ENCODE assay signal across 8 mouse cellular contexts in genomic region chr17:32890852-32891238, GRCm38 (mm10). TPM values are rescaled to one million over a fixed set of nuclear protein-coding genes. Genes with fewer than 3 reads are reported as not detected.
DNase-seq lines count a peak whose midpoint lies in the region; ATAC-seq and TF ChIP-seq lines count a peak whose summit lies in the region.

No protein-coding gene starts in this region.

- peak overlapping the region; percentile 66 for H3K4me2 ChIP-seq in kidney, embryonic 14.5 days (replicated peaks; ENCODE audit: low read depth, low read length)
- peak overlapping the region; percentile 89 for H3K4me2 ChIP-seq in hindbrain, postnatal 0 days (ENCODE audit: low read depth, low read length)
- H3K4me2 ChIP-seq in midbrain, embryonic 14.5 days (ENCODE audit: low read length), result peak overlapping the region; percentile 84

- H3K9ac ChIP-seq in kidney, embryonic 14.5 days (ENCODE audit: low read depth, low read length), result peak overlapping the region; percentile 73
- H3K9ac ChIP-seq in hindbrain, postnatal 0 days (replicated peaks; ENCODE audit: low read length), result peak overlapping the region; percentile 72
- peak overlapping the region; percentile 74 for H3K9ac ChIP-seq in midbrain, embryonic 14.5 days (replicated peaks; ENCODE audit: low read length)

- no peak for DNase-seq in kidney, postnatal 4 days
- DNase-seq in hindbrain, postnatal 0 days (ENCODE audit: low spot score), result no peak
- DNase-seq in midbrain, embryonic 14.5 days, result no peak
- no peak for DNase-seq in adrenal gland, adult 18-20 months (ENCODE audit: low spot score in 2 of 2)
- no peak for DNase-seq in cerebellum, adult 8-10 months
- no peak for DNase-seq in thymus, postnatal 25 days

- no peaks in the 10 kb centered on the region for H3K27me3 ChIP-seq in kidney, embryonic 14.5 days (ENCODE audit: control insufficient read depth, insufficient read depth, low read length)
- H3K27me3 ChIP-seq in hindbrain, postnatal 0 days (ENCODE audit: insufficient read depth, low read length), result no peaks in the 10 kb centered on the region
- H3K27me3 ChIP-seq in midbrain, embryonic 14.5 days (ENCODE audit: control insufficient read depth, insufficient read depth, low read length), result no peaks in the 10 kb centered on the region

- H3K27ac ChIP-seq in kidney, embryonic 14.5 days (ENCODE audit: low read depth, low read length), result peak overlapping the region; percentile 71
- no peak overlapping the region for H3K27ac ChIP-seq in cortical plate, adult 2 months (ENCODE audit: insufficient read depth, low read length)
- H3K27ac ChIP-seq in hindbrain, postnatal 0 days, result peak overlapping the region; percentile 87
- peak overlapping the region; percentile 83 for H3K27ac ChIP-seq in midbrain, embryonic 14.5 days (replicated peaks; ENCODE audit: low read depth, low read length)

- H3K4me3 ChIP-seq in kidney, embryonic 14.5 days (ENCODE audit: low read length), result peak overlapping the region; percentile 65
- peak overlapping the region; percentile 79 for H3K4me3 ChIP-seq in cortical plate, adult 2 months (ENCODE audit: insufficient read depth, low read length)
- H3K4me3 ChIP-seq in hindbrain, postnatal 0 days (ENCODE audit: low read length), result peak overlapping the region; percentile 69
- peak overlapping the region; percentile 76 for H3K4me3 ChIP-seq in midbrain, embryonic 14.5 days (replicated peaks; ENCODE audit: low read depth, low read length)

- no peak for TF ChIP-seq POLR2A in cortical plate, adult 2 months (IDR thresholded peaks at IDR 0.05; ENCODE audit: extremely low read depth, insufficient read depth, low read length)

- H3K9me3 ChIP-seq in kidney, embryonic 14.5 days (ENCODE audit: control insufficient read depth, low read length), result no peaks in the 10 kb centered on the region
- H3K9me3 ChIP-seq in hindbrain, postnatal 0 days (ENCODE audit: low read length), result no peaks in the 10 kb centered on the region
- H3K9me3 ChIP-seq in midbrain, embryonic 14.5 days (ENCODE audit: control insufficient read depth, low read length), result no peaks in the 10 kb centered on the region

- no peaks in the 10 kb centered on the region; the same call in 1 of the 2 replicates for H3K36me3 ChIP-seq in kidney, embryonic 14.5 days (ENCODE audit: control insufficient read depth, insufficient read depth, low read length)
- H3K36me3 ChIP-seq in hindbrain, postnatal 0 days (ENCODE audit: insufficient read depth, low read length), result no peaks in the 10 kb centered on the region
- H3K36me3 ChIP-seq in midbrain, embryonic 14.5 days (ENCODE audit: control insufficient read depth, insufficient read depth, low read length), result no peaks in the 10 kb centered on the region

- H3K4me1 ChIP-seq in kidney, embryonic 14.5 days (ENCODE audit: control insufficient read depth, insufficient read depth, low read length), result peaks cover 6% of the 10 kb centered on the region; the same call in 1 of the 2 replicates
- peaks cover 5% of the 10 kb centered on the region for H3K4me1 ChIP-seq in cortical plate, adult 2 months (ENCODE audit: control insufficient read depth, insufficient read depth, low read length)
- H3K4me1 ChIP-seq in hindbrain, postnatal 0 days (ENCODE audit: insufficient read depth, low read length), result peaks cover 13% of the 10 kb centered on the region
- peaks cover 11% of the 10 kb centered on the region for H3K4me1 ChIP-seq in midbrain, embryonic 14.5 days (ENCODE audit: control insufficient read depth, insufficient read depth, low read length)

- peak; percentile 51 for ATAC-seq in kidney, embryonic 14.5 days (ENCODE audit: low FRiP score, low TSS enrichment)
- peak; percentile 60 for ATAC-seq in hindbrain, postnatal 0 days
- ATAC-seq in midbrain, embryonic 14.5 days (ENCODE audit: low FRiP score, low TSS enrichment), result no peak; the same call in 1 of the 2 replicates

- 2% methylated on average over 11 of the region's 11 CpGs for WGBS in kidney, embryonic 14.5 days
- 3% methylated on average over 11 of the region's 11 CpGs for WGBS in hindbrain, postnatal 0 days
- WGBS in midbrain, embryonic 14.5 days, result 5% methylated on average over 11 of the region's 11 CpGs

- no peak for TF ChIP-seq CTCF in cortical plate, adult 2 months (IDR thresholded peaks at IDR 0.05; ENCODE audit: extremely low read depth, insufficient read depth, low read length)
- TF ChIP-seq CTCF in hindbrain, postnatal 0 days (IDR thresholded peaks at IDR 0.05; ENCODE audit: low read depth), result no peak

RNA-seq across cellular contexts. Expression of gene Zfp870, which starts 0.6 kb away (rescaled TPM):
- 5.8 and 8.9 TPM in 2 replicates for polyA plus RNA-seq in kidney, embryonic 14.5 days (2014; fragmentation: Nextera tagmentation; extraction: Ambion mirVana)
- polyA plus RNA-seq in cortical plate, adult 2 months (2012; rRNA removed), result 5.2 and 5.5 TPM in 2 replicates
- total RNA-seq in hindbrain, postnatal 0 days (2014; rRNA removed), result 5.9 and 6.4 TPM in 2 replicates
- 4.8 and 5.0 TPM in 2 replicates for polyA plus RNA-seq in hindbrain, postnatal 0 days (2015; fragmentation: Nextera tagmentation; extraction: Ambion mirVana)
- 6.1 and 11.1 TPM in 2 replicates for polyA plus RNA-seq in midbrain, embryonic 14.5 days (2014; fragmentation: Nextera tagmentation; extraction: Ambion mirVana)
- 10 to 100 TPM in 1 of 2 experiments, 1 to 10 TPM in 1; 8.4 to 11.3 TPM for total RNA-seq in adrenal gland, adult 18-20 months (2021)

RNA-seq across cellular contexts. Expression of gene Cyp4f14, which starts 26.3 kb away (rescaled TPM):
- 0.09 TPM in 1 of 2 replicates, not detected in the other for polyA plus RNA-seq in kidney, embryonic 14.5 days (2014; fragmentation: Nextera tagmentation; extraction: Ambion mirVana)
- 17.0 and 18.6 TPM in 2 replicates for polyA plus RNA-seq in cortical plate, adult 2 months (2012; rRNA removed)
- 0.78 and 1.3 TPM in 2 replicates for total RNA-seq in hindbrain, postnatal 0 days (2014; rRNA removed)
- 0.64 and 0.88 TPM in 2 replicates for polyA plus RNA-seq in hindbrain, postnatal 0 days (2015; fragmentation: Nextera tagmentation; extraction: Ambion mirVana)
- polyA plus RNA-seq in midbrain, embryonic 14.5 days (2014; fragmentation: Nextera tagmentation; extraction: Ambion mirVana), result not detected in 2 replicates
- 1 to 10 TPM; 6.8 to 9.7 TPM for total RNA-seq in adrenal gland, adult 18-20 months (2021)

RNA-seq across cellular contexts. Expression of gene Cyp4f13, which starts 56.4 kb away (rescaled TPM):
- 8.4 and 10.3 TPM in 2 replicates for polyA plus RNA-seq in kidney, embryonic 14.5 days (2014; fragmentation: Nextera tagmentation; extraction: Ambion mirVana)
- 32.8 and 37.6 TPM in 2 replicates for polyA plus RNA-seq in cortical plate, adult 2 months (2012; rRNA removed)
- total RNA-seq in hindbrain, postnatal 0 days (2014; rRNA removed), result 9.3 and 15.2 TPM in 2 replicates
- 11.1 and 16.0 TPM in 2 replicates for polyA plus RNA-seq in hindbrain, postnatal 0 days (2015; fragmentation: Nextera tagmentation; extraction: Ambion mirVana)
- 4.7 and 6.6 TPM in 2 replicates for polyA plus RNA-seq in midbrain, embryonic 14.5 days (2014; fragmentation: Nextera tagmentation; extraction: Ambion mirVana)
- 10 to 100 TPM; 49.7 to 67.3 TPM for total RNA-seq in adrenal gland, adult 18-20 months (2021)
